Mouse (Mus musculus): ENCODE results near the gene Dyrk1a. TPM values are rescaled to one million over a fixed set of nuclear protein-coding genes. Genes with fewer than 3 reads are reported as not detected.

Gene Dyrk1a
- polyA plus RNA-seq, 1 experiment, result 52.1 TPM

DNA sequence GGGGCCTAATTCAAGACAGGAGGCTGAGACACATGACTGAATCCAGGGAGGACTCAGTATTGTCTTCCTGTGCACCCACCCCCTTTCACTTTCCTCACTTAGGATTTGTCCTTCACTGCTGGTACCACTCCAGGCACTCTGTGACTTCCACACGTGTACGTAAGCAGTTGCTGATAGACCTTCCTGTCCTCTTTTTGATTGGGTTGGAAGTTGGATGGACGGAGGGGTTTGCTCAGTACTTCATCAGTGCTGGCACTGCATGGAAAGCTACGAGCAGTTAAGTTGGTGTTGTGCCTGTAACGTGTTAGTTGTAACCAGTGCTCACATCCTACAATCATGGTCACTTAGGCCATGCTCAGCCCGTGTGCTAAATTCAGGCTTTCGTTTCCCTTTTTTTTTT lies 55.8 kb downstream of the Dyrk1a start:
- H3K9me3 ChIP-seq (replicated peaks; ENCODE audit: control insufficient read depth, insufficient read depth, low read length, poor library complexity, severe bottlenecking), result no peaks in the 10 kb centered on the region
- no peak overlapping the region for H3K9ac ChIP-seq (ENCODE audit: low read depth, poor library complexity, severe bottlenecking)
- TF ChIP-seq EP300 (IDR thresholded peaks at IDR 0.05; ENCODE audit: insufficient read depth, low read depth, low read length), result no peak
- H3K27me3 ChIP-seq (ENCODE audit: control insufficient read depth, insufficient read depth, low read length, poor library complexity, severe bottlenecking), result no peaks in the 10 kb centered on the region
- no peaks in the 10 kb centered on the region for H3K36me3 ChIP-seq (ENCODE audit: control insufficient read depth, insufficient read depth, low read length, poor library complexity, severe bottlenecking)
- peaks cover 3% of the 10 kb centered on the region for H3K4me1 ChIP-seq (ENCODE audit: control insufficient read depth, insufficient read depth, low read length)
- H3K4me3 ChIP-seq (ENCODE audit: low read depth, low read length), result no peak overlapping the region
- H3K27ac ChIP-seq (ENCODE audit: insufficient read depth, low read length), result no peak overlapping the region

DNA sequence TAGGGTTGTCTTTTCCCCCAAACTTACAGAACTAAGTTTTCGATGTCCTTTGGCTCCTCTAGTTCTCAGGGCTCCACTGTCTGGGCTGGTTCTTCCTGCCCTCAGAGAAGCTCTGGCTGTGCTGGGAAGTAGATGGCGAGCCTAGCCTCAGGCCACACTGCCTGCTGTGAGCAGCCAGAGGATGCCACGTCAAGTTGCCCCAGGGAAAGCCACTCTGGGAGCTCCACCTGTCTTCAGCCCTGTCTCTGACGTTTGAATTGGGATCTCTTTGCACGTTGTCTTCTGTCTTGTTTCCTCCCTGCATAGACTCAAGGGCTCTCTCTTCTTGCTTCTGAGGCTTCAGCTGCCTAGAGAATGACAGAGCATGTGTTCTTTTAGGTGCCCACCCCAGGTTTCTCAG lies 57.9 kb downstream of the Dyrk1a start:
- Histone ChIP-seq H3K27ac (ENCODE audit: insufficient read depth, low read length) (no peak overlapping the region), H3K9ac (ENCODE audit: low read depth, poor library complexity, severe bottlenecking) (no peak overlapping the region), H3K36me3 (ENCODE audit: control insufficient read depth, insufficient read depth, low read length, poor library complexity, severe bottlenecking) (no peaks in the 10 kb centered on the region), H3K27me3 (ENCODE audit: control insufficient read depth, insufficient read depth, low read length, poor library complexity, severe bottlenecking) (no peaks in the 10 kb centered on the region), H3K9me3 (replicated peaks; ENCODE audit: control insufficient read depth, insufficient read depth, low read length, poor library complexity, severe bottlenecking) (no peaks in the 10 kb centered on the region), H3K4me3 (ENCODE audit: low read depth, low read length) (no peak overlapping the region), H3K4me1 (ENCODE audit: control insufficient read depth, insufficient read depth, low read length) (peaks cover 5% of the 10 kb centered on the region)
- no peak for TF ChIP-seq EP300 (IDR thresholded peaks at IDR 0.05; ENCODE audit: insufficient read depth, low read depth, low read length)
- no peak for TF ChIP-seq POLR2A (IDR thresholded peaks at IDR 0.05; ENCODE audit: insufficient read depth, low read length)

DNA sequence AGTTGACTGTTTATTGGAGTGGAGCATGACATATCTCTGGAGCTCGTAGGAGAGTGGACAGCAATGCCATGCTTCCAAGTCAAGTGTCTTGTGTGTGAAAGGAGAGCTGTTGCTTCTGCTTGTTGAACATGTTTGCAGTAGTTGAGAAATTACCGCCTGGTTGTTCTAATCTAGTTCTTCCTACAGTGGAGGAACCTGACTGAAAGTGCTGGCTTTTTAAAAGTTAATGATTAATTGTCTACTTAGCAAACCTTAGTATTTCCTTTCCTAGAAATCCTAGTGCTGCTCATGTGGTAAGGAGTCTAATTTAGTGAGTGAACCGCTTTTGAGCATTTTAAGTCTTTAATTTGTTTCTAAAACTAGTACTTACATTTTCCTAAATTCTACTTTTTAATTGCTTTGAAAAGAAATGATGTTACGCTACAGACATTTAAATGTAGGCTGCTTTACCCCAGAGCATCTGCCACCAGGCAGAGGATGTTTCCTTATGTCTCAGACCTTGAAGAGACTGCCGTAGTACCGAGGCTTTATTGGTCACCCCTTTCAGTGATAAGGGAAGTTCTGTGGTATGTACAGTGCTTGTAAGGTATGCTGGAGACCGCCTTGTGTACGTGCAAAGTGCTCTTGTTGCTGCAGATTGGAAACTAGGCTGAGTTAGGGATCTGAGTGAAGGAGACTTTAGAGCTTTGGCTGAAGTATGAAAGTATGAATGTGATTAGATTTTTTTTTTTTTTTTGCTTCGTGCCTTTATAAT lies 59.3 kb downstream of the Dyrk1a start:
- H3K4me1 ChIP-seq (ENCODE audit: control insufficient read depth, insufficient read depth, low read length), result peaks cover 5% of the 10 kb centered on the region
- TF ChIP-seq POLR2A (IDR thresholded peaks at IDR 0.05; ENCODE audit: insufficient read depth, low read length) (no peak), CTCF (IDR thresholded peaks at IDR 0.05; ENCODE audit: low read depth, low read length) (no peak), EP300 (IDR thresholded peaks at IDR 0.05; ENCODE audit: insufficient read depth, low read depth, low read length) (no peak)
- no peaks in the 10 kb centered on the region for H3K9me3 ChIP-seq (replicated peaks; ENCODE audit: control insufficient read depth, insufficient read depth, low read length, poor library complexity, severe bottlenecking)
- H3K27ac ChIP-seq (ENCODE audit: insufficient read depth, low read length), result no peak overlapping the region
- H3K27me3 ChIP-seq (ENCODE audit: control insufficient read depth, insufficient read depth, low read length, poor library complexity, severe bottlenecking), result no peaks in the 10 kb centered on the region
- H3K36me3 ChIP-seq (ENCODE audit: control insufficient read depth, insufficient read depth, low read length, poor library complexity, severe bottlenecking), result no peaks in the 10 kb centered on the region
- H3K9ac ChIP-seq (ENCODE audit: low read depth, poor library complexity, severe bottlenecking), result no peak overlapping the region
- H3K4me3 ChIP-seq (ENCODE audit: low read depth, low read length), result no peak overlapping the region

DNA sequence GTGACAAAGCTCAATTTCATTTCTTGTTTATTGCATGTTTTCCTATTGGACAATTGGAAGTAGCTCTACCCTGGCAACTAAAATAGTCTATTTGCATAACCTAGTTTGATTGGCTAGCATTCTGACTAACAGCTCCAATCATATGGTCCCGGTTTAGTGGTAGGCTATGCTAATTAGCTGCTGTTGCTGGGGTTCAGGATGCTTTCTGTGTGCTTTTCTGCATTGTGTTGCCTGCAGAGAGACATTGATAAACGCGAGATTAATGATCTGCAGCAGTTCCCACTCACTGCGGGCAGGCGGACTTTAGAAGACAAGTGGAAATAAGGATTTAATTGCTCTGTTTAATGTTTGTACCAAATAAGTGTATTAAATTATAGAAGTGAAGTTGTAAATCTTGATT lies 62.2 kb downstream of the Dyrk1a start:
- no peaks in the 10 kb centered on the region for H3K27me3 ChIP-seq (ENCODE audit: control insufficient read depth, insufficient read depth, low read length, poor library complexity, severe bottlenecking)
- H3K4me3 ChIP-seq (ENCODE audit: low read depth, low read length), result no peak overlapping the region
- no peaks in the 10 kb centered on the region for H3K36me3 ChIP-seq (ENCODE audit: control insufficient read depth, insufficient read depth, low read length, poor library complexity, severe bottlenecking)
- no peaks in the 10 kb centered on the region for H3K9me3 ChIP-seq (replicated peaks; ENCODE audit: control insufficient read depth, insufficient read depth, low read length, poor library complexity, severe bottlenecking)
- no peak overlapping the region for H3K9ac ChIP-seq (ENCODE audit: low read depth, poor library complexity, severe bottlenecking)
- TF ChIP-seq POLR2A (IDR thresholded peaks at IDR 0.05; ENCODE audit: insufficient read depth, low read length), result no peak
- no peak for TF ChIP-seq EP300 (IDR thresholded peaks at IDR 0.05; ENCODE audit: insufficient read depth, low read depth, low read length)
- no peak for TF ChIP-seq CTCF (IDR thresholded peaks at IDR 0.05; ENCODE audit: low read depth, low read length)
- H3K27ac ChIP-seq (ENCODE audit: insufficient read depth, low read length), result no peak overlapping the region
- H3K4me1 ChIP-seq (ENCODE audit: control insufficient read depth, insufficient read depth, low read length), result peaks cover 8% of the 10 kb centered on the region

DNA sequence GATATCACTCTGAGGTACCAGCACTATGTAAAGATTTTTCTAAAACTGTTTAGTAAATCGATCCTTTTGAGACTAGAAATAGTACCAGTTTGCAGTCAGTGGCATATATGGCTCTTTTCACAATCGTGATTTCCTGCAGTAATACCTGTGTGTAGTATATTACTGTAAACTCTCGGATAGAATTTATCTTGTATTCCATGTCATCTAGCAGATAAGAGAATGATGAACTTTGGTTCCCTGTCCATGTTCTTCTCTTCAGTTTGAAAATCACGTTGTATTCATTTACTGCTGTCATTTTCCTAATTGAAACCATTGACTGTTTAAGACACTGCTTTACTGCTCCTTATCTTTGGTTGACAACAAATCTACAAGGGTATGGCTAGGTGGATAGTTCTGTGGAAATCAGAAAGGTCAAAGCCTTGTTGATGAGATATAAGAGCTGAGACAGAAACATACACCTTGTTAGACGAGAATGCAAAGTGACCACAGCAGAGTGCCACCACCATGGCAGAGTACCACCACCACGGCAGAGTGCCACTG lies 62.7 kb downstream of the Dyrk1a start:
- Histone ChIP-seq H3K27ac (ENCODE audit: insufficient read depth, low read length) (no peak overlapping the region), H3K27me3 (ENCODE audit: control insufficient read depth, insufficient read depth, low read length, poor library complexity, severe bottlenecking) (no peaks in the 10 kb centered on the region), H3K9me3 (replicated peaks; ENCODE audit: control insufficient read depth, insufficient read depth, low read length, poor library complexity, severe bottlenecking) (no peaks in the 10 kb centered on the region), H3K4me1 (ENCODE audit: control insufficient read depth, insufficient read depth, low read length) (peaks cover 5% of the 10 kb centered on the region), H3K9ac (ENCODE audit: low read depth, poor library complexity, severe bottlenecking) (no peak overlapping the region), H3K36me3 (ENCODE audit: control insufficient read depth, insufficient read depth, low read length, poor library complexity, severe bottlenecking) (no peaks in the 10 kb centered on the region), H3K4me3 (ENCODE audit: low read depth, low read length) (no peak overlapping the region)
- no peak for TF ChIP-seq CTCF (IDR thresholded peaks at IDR 0.05; ENCODE audit: low read depth, low read length)
- no peak for TF ChIP-seq POLR2A (IDR thresholded peaks at IDR 0.05; ENCODE audit: insufficient read depth, low read length)

DNA sequence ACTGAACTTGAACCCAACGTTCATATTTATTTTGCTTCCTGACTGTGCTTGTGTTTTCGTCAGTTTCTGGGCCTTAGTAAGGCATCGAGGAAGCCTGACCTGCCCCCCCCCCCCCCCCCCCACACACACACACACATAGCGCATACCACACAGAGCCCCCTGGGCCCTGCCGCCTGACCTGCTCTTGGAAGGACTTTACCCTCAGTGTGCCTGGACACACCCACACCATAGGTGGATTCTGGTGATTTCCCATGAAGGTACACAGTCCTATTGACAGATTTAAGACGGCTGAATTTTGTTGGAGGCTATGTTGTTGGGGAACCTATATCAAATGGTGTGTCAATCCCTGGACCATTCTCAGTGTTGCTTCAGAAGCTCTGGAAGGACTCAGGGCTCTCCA lies 63.2 kb downstream of the Dyrk1a start:
- no peak overlapping the region for H3K9ac ChIP-seq (ENCODE audit: low read depth, poor library complexity, severe bottlenecking)
- H3K4me3 ChIP-seq (ENCODE audit: low read depth, low read length), result no peak overlapping the region
- H3K4me1 ChIP-seq (ENCODE audit: control insufficient read depth, insufficient read depth, low read length), result peaks cover 5% of the 10 kb centered on the region
- H3K36me3 ChIP-seq (ENCODE audit: control insufficient read depth, insufficient read depth, low read length, poor library complexity, severe bottlenecking), result no peaks in the 10 kb centered on the region
- no peaks in the 10 kb centered on the region for H3K27me3 ChIP-seq (ENCODE audit: control insufficient read depth, insufficient read depth, low read length, poor library complexity, severe bottlenecking)
- H3K9me3 ChIP-seq (replicated peaks; ENCODE audit: control insufficient read depth, insufficient read depth, low read length, poor library complexity, severe bottlenecking), result no peaks in the 10 kb centered on the region
- no peak overlapping the region for H3K27ac ChIP-seq (ENCODE audit: insufficient read depth, low read length)
- TF ChIP-seq CTCF (IDR thresholded peaks at IDR 0.05; ENCODE audit: low read depth, low read length), result no peak
- no peak for TF ChIP-seq POLR2A (IDR thresholded peaks at IDR 0.05; ENCODE audit: insufficient read depth, low read length)

All from ES-Bruce4 (cell line).